Mouse (Mus musculus) intestine, embryonic 15.5 days (tissue): Measurements from ENCODE around the gene Acnat2. TPM values are rescaled to one million over a fixed set of nuclear protein-coding genes. Genes with fewer than 3 reads are reported as not detected.
"Not testable (repeated sequence)": the region's sequence is repeated elsewhere in the genome, so short reads cannot be mapped to it uniquely, and the experiment has no call there.

Experiments used
- ATAC-seq: fragments of 200-750 bp; cut with Nextera tagmentation; 2 replicates; pipeline ENCODE4 v1.8.0; 2017; ENCODE audit warnings: moderate TSS enrichment, moderate library complexity
- H3K27ac ChIP-seq: fragments of 300-500 bp; sonication (generic); 2 replicates; pipeline ENCODE4 v1.5.1; 2015; ENCODE audit warnings: mild to moderate bottlenecking, inconsistent platforms
- H3K27me3 ChIP-seq: fragments of 300-500 bp; sonication (generic); replicated peaks from 2 replicates; pipeline ENCODE4 v1.6.1; 2015; ENCODE audit warnings: inconsistent platforms
- H3K36me3 ChIP-seq: fragments of 300-500 bp; sonication (generic); 2 replicates; pipeline ENCODE4 v1.6.1; 2015; ENCODE audit warnings: inconsistent platforms
- H3K4me1 ChIP-seq: fragments of 300-500 bp; sonication (generic); replicated peaks from 2 replicates; pipeline ENCODE4 v1.6.1; 2015; ENCODE audit warnings: inconsistent platforms
- H3K4me2 ChIP-seq: fragments of 300-500 bp; sonication (generic); replicated peaks from 2 replicates; pipeline ENCODE4 v1.6.1; 2015; ENCODE audit warnings: mild to moderate bottlenecking, inconsistent platforms
- H3K4me3 ChIP-seq: fragments of 300-500 bp; sonication (generic); replicated peaks from 2 replicates; pipeline ENCODE4 v1.5.1; 2015; ENCODE audit warnings: inconsistent platforms
- H3K9ac ChIP-seq: fragments of 300-500 bp; sonication (generic); 2 replicates; pipeline ENCODE4 v1.6.1; 2015; ENCODE audit warnings: inconsistent platforms
- H3K9me3 ChIP-seq: fragments of 300-500 bp; sonication (generic); 2 replicates; pipeline ENCODE4 v1.6.1; 2016; ENCODE audit warnings: inconsistent platforms
- WGBS: fragments of 180-500 bp; shearing (Covaris S2); methylation state at CpG from one replicate; pipeline ENCODE4 v1.1.7; 2015; 5-methylcytosine and 5-hydroxymethylcytosine counted together
- polyA plus RNA-seq: library from polyadenylated mRNA; unstranded; fragments of >200 nt; fragmentation: Nextera tagmentation; extraction: Ambion mirVana; gene quantifications from 2 replicates; pipeline ENCODE4 v1.2.1, GENCODE M21; 2015

The Acnat2 gene
- 0.23 TPM in 1 of 2 replicates, not detected in the other for polyA plus RNA-seq

- H3K4me2 ChIP-seq, H3K9ac ChIP-seq, H3K27ac ChIP-seq, ATAC-seq, H3K27me3 ChIP-seq, H3K4me3 ChIP-seq, H3K4me1 ChIP-seq, H3K36me3 ChIP-seq, H3K9me3 ChIP-seq: not testable (repeated sequence)
- 85% methylated on average over 5 of the region's 5 CpGs for WGBS
Measured at GRCm38 (mm10) chr4:49407957-49408356, at the start of gene Acnat2. Acnat2 (minus strand) TSS chr4:49408151.

- Histone ChIP-seq H3K4me3 (no peak overlapping the region), H3K4me2 (no peak overlapping the region), H3K4me1 (no peaks in the 10 kb centered on the region), H3K9me3 (no peaks in the 10 kb centered on the region), H3K27ac (no peak overlapping the region), H3K36me3 (no peaks in the 10 kb centered on the region), H3K9ac (no peak overlapping the region), H3K27me3 (no peaks in the 10 kb centered on the region)
- 68% methylated on average over 2 of the region's 2 CpGs for WGBS
- ATAC-seq, result no peak
Measured at GRCm38 (mm10) chr4:49456171-49456570, 48.2 kb upstream of the Acnat2 start.

DNA sequence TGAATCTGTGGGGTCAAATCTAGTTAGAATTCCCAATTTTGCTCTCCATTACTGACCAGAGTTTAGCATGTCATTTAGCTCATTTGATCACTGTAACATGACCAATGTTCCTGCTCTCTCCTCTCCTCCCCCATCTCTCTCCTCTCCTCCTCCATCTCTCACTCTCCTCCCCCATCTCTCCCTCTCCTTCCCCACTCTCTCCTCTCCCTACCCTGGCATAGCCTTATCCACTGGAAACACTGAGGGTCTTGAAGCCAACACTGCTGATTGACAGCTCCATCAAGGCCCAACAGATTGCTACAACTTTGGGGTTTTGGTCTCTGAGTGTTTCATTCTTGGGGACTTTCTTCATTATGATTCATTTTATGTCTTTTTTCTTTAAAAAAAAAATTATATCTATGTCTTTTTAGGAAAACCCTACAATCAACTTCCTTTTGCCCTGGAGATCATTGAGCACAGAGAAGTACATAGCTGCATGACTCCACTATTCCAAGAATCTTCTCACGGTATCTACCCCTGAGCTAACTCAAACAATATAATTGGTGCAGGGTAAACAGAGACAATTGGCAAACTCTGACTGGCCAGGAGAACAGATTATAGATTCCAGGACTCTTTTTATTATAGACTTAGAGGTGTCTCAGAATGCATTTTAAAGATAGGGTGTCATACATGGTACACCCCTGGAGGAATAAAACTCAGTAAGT, 44.0 kb upstream of the Acnat2 start:
- Histone ChIP-seq H3K4me1 (no peaks in the 10 kb centered on the region), H3K4me2 (no peak overlapping the region), H3K36me3 (no peaks in the 10 kb centered on the region), H3K4me3 (no peak overlapping the region), H3K27me3 (no peaks in the 10 kb centered on the region), H3K9me3 (no peaks in the 10 kb centered on the region), H3K27ac (no peak overlapping the region), H3K9ac (no peak overlapping the region)
- 20% methylated on average over 1 of the region's 1 CpGs for WGBS
- ATAC-seq, result no peak

DNA sequence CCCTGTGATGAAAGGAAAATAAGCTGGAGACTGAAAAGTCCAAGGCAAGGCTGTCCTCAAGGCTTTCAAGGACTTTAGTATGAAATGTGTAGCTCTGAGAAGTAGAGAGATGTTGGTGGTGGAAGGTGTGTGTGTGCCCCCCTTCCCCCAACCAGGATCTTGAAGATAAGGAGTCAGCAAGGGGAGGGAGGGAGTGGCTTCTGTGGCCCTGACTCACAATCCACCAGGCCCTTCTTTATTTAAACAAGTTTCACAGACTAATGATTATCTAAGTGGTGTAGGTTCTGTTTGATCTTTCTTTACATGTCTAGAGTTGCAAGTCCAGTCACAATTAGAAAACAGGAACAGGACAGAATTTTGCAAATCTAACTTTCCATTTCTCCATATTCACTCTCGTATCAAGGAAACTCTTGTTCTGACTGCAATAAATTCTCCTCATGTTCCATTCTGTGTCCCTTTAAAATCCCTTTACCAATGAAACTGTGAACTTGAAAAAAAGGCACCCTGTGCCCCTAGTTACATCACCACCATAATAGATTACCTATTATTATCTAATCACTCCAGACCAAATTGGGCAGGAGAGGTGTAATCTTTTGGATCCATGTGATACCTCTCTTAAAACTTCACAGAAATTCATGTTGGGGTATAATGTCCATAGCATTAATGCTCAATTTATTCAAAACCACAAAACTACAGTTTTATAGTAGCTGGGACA, 43.3 kb upstream of the Acnat2 start:
- not testable (repeated sequence) for H3K36me3 ChIP-seq, H3K9me3 ChIP-seq, H3K4me2 ChIP-seq, H3K27ac ChIP-seq, H3K4me3 ChIP-seq, H3K4me1 ChIP-seq, H3K9ac ChIP-seq, H3K27me3 ChIP-seq
- 53% methylated on average over 1 of the region's 1 CpGs for WGBS
- ATAC-seq, result peak; percentile 79

DNA sequence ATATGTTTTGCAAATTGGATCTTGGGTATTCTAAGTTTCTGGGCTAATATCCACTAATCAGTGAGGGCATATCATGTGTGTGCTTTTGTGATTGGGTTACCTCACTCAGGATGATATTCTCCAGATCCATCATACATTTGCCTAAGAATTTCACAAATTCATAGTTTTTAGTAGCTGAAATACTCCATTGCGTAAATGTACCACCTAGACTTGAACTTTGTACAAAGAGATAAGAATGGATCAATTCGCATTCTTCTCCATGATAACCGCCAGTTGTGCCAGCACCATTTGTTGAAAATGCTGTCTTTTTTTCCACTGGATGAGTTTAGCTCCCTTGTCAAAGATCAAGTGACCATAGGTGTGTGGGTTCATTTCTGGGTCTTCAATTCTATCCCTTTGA, 29.0 kb upstream of the Acnat2 start:
- not testable (repeated sequence) for H3K27ac ChIP-seq, H3K4me1 ChIP-seq, H3K9ac ChIP-seq, ATAC-seq, H3K27me3 ChIP-seq, H3K9me3 ChIP-seq, H3K4me3 ChIP-seq, H3K4me2 ChIP-seq, H3K36me3 ChIP-seq
- WGBS, result 74% methylated on average over 3 of the region's 3 CpGs

DNA sequence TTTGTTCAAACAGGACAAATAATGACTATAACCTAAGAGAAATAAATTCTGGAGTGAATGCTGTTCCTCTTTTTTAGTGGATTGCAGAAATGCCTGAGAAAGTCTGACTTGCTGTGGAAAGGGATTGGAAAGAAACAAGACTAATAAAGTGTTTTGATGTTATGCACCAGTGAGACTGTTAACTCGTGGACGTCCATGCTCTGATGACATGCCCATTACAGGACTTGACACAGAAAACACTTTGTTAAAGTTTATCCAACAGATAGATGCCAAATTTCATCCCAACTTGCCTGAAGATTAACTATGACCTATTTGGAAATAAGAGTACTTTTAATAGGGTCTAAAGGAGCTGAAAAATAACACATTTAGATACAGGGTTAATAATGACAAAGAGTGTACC, 2.2 kb upstream of the Acnat2 start:
- H3K4me3 ChIP-seq, H3K27ac ChIP-seq, H3K27me3 ChIP-seq, H3K4me1 ChIP-seq, H3K9me3 ChIP-seq, H3K36me3 ChIP-seq, H3K9ac ChIP-seq, H3K4me2 ChIP-seq, ATAC-seq: not testable (repeated sequence)
- 85% methylated on average over 2 of the region's 2 CpGs for WGBS

DNA sequence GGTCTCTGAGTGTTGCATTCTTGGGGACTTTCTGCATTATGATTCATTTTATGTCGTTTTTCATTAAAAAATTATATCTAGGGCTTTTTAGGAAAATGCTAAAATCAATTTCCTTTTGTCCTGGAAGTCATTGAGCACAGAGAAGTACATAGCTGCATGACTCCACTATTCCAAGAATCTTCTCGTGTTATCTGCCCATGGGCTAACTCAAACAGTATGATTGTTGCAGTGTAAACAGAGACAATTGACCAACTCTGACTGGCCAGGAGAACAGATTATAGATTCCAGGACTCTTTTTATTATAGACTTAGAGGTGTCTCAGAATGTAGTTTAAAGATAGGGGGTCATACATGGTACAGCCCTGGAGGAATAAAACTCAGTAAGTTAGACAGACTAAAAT, 21.1 kb downstream of the Acnat2 start:
- H3K4me2 ChIP-seq, result no peak overlapping the region
- no peaks in the 10 kb centered on the region for H3K4me1 ChIP-seq
- no peaks in the 10 kb centered on the region for H3K9me3 ChIP-seq
- 35% methylated on average over 2 of the region's 2 CpGs for WGBS
- no peaks in the 10 kb centered on the region for H3K36me3 ChIP-seq
- ATAC-seq, result no peak
- no peak overlapping the region for H3K27ac ChIP-seq
- H3K9ac ChIP-seq, result no peak overlapping the region
- H3K27me3 ChIP-seq, result no peaks in the 10 kb centered on the region
- H3K4me3 ChIP-seq, result no peak overlapping the region

GRCm38 (mm10) chr4:49383576-49384318, 24.2 kb downstream of the Acnat2 start:
- not testable (repeated sequence) for H3K36me3 ChIP-seq, H3K27me3 ChIP-seq, H3K27ac ChIP-seq, H3K9ac ChIP-seq, H3K4me3 ChIP-seq, H3K4me2 ChIP-seq, H3K4me1 ChIP-seq, H3K9me3 ChIP-seq
- ATAC-seq, result peak; percentile 47
- 59% methylated on average over 2 of the region's 2 CpGs for WGBS

DNA sequence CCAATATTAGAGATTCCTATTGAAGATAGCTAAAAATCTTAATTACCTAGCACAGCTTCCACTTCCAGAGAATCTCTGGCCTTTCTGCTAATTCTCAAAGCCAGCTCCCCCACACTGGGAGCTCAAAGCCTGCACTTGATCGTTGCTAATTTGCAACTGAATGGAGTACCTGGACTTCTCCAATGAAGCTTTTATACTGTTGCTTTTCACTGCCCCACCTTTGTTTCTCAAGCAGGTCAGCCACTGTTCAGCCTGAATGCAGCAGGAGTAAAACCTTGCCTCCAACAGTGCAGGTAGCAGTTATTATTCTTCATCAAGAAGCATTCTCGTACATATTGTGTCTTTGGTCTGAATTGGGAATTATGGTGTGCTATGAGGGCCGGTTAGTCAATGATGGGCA, 39.9 kb downstream of the Acnat2 start:
- H3K27ac ChIP-seq, H3K9ac ChIP-seq, ATAC-seq, H3K4me1 ChIP-seq, H3K9me3 ChIP-seq, H3K36me3 ChIP-seq, H3K27me3 ChIP-seq, H3K4me3 ChIP-seq, H3K4me2 ChIP-seq: not testable (repeated sequence)
- 90% methylated on average over 3 of the region's 3 CpGs for WGBS

GRCm38 (mm10) chr4:49357097-49357496, 50.9 kb downstream of the Acnat2 start:
- Histone ChIP-seq H3K9me3 (no peaks in the 10 kb centered on the region), H3K9ac (no peak overlapping the region), H3K4me3 (no peak overlapping the region), H3K4me2 (no peak overlapping the region), H3K27ac (no peak overlapping the region), H3K36me3 (no peaks in the 10 kb centered on the region), H3K27me3 (no peaks in the 10 kb centered on the region), H3K4me1 (no peaks in the 10 kb centered on the region)
- ATAC-seq, result peak; percentile 62; the same call in 1 of the 2 replicates
- WGBS, result 57% methylated on average over 2 of the region's 2 CpGs

DNA sequence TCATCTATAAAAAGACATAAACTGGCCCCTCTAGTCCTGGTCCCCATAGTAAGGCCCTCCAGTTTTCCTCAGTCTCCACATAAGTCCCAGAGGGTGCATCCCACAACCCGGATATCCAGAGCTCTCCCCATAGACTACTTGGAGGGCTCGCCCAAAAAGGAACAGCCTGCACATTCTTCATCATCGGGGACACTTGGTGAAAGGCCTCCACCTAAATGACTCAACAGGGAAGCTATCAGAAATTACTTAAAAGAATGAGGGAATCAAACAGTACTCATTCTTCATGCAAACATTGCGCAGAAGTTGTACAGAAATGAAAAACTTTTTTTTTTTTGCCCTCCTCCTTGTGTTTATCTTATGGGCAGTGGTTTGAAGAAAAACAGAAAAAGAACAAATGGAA, 57.5 kb downstream of the Acnat2 start:
- Histone ChIP-seq H3K4me1 (no peaks in the 10 kb centered on the region), H3K4me3 (no peak overlapping the region), H3K9ac (no peak overlapping the region), H3K27ac (no peak overlapping the region), H3K4me2 (no peak overlapping the region), H3K9me3 (no peaks in the 10 kb centered on the region), H3K36me3 (no peaks in the 10 kb centered on the region), H3K27me3 (no peaks in the 10 kb centered on the region)
- WGBS, result 81% methylated on average over 4 of the region's 4 CpGs
- no peak for ATAC-seq

- no peaks in the 10 kb centered on the region for H3K4me1 ChIP-seq
- no peaks in the 10 kb centered on the region for H3K9me3 ChIP-seq
- H3K4me3 ChIP-seq, result no peak overlapping the region
- no peak for ATAC-seq
- no peak overlapping the region for H3K4me2 ChIP-seq
- H3K9ac ChIP-seq, result no peak overlapping the region
- H3K27ac ChIP-seq, result no peak overlapping the region
- WGBS, result 69% methylated on average over 2 of the region's 2 CpGs
- H3K36me3 ChIP-seq, result no peaks in the 10 kb centered on the region
- no peaks in the 10 kb centered on the region for H3K27me3 ChIP-seq
Measured at GRCm38 (mm10) chr4:49348677-49349076, 59.3 kb downstream of the Acnat2 start.
